Mouse (Mus musculus): Measurements from ENCODE around the gene Zfp566.
"Not testable (repeated sequence)": the region's sequence is repeated elsewhere in the genome, so short reads cannot be mapped to it uniquely, and the experiment has no call there.

Zfp566 gene

GRCm38 (mm10) chr7:30090092-30090969, at the start of gene Zfp566, which contains the start of gene Gm26920:
Gene Zfp566, minus strand, starts transcription at chr7:30090527.
Gene Gm26920, minus strand, starts transcription at chr7:30090410.
- peak; percentile 98 for DNase-seq

GRCm38 (mm10) chr7:30136826-30137225, 46.5 kb upstream of the Zfp566 start:
- DNase-seq = peak in 1 of 2 experiments; percentile 45

DNA sequence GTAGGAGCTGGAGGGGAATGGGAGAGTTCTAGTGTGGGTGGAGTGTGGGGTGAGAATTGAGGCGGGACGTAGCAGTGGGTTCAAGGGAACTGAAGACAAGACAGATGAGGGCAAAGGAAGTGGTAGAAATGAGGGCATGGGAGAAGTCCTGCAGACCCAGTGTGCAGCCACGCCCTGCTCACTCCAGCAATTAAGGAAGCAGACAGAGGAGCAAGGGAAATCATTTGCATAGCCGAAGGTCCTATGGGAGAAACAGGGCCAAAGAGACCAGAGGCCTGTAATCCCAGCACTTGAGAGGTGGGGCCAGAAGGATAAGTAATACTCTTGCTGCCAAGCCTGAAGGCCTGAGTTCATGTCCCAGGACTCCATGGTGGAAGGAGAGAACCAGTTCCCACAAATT, 42.1 kb upstream of the Zfp566 start:
- no peak for DNase-seq

DNA sequence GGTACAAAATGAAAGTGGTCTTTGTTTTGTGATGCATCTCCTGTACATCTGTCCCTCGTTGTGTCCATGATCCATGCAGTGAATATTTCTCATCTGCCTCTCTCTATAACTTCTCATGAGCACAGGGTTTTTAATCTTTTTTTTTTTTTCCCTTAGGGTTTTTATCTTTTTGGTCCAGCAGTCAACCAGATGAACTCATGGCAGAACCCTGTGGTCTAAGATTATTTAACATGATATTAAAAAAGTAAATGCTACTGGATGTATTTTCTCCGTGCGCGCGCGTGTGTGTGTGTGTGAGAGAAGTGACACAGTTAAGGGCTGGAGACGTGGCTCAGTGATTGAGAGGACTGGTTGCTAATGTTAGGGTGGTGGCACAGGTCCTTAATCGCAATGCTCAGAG, 39.6 kb upstream of the Zfp566 start:
- DNase-seq = no peak

DNA sequence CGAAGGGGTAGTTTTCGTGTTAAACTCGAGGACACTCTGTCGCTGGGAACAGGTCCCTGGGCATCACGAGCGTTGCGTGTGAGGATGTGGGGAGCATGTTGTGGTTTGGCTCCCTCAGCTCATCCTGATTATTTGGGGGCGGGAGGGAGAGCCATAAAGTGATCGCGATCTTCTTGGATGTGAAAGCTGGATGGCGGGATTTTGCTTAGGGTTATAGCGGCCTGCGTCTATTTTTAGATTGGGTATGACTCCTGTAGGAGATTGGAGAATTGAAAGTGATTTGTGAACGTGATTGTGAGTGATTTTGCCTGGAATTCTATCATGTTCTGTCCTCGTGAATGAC, 31.8 kb upstream of the Zfp566 start:
- DNase-seq = no peak

GRCm38 (mm10) chr7:30121308-30122187, 31.2 kb upstream of the Zfp566 start, which contains the start of gene Zfp382:
Gene Zfp382, plus strand, starts transcription at chr7:30121942.
- peak; percentile 86 to 92 for DNase-seq

GRCm38 (mm10) chr7:30117935-30118334, 27.6 kb upstream of the Zfp566 start:
- DNase-seq = not testable (repeated sequence)

DNA sequence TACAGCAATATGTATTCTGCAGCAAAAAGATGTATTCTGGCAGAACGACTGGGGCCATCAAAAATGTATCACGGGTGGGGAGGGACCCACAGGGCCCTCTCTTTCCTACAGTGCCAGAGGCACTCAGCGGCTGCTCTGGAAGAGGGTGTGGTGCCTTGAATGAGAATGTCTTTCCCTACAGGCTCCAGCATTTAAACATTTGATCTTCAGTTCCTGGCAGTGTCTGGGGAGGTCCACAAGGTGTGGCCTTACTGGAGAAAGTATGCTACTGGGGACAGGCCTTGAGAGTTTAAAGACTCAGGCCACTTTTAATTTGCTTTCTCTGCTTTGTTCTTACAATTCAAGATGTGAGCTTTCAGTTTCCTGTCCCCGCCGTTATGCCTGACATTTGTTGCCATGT, 25.7 kb upstream of the Zfp566 start:
- DNase-seq = no peak

DNA sequence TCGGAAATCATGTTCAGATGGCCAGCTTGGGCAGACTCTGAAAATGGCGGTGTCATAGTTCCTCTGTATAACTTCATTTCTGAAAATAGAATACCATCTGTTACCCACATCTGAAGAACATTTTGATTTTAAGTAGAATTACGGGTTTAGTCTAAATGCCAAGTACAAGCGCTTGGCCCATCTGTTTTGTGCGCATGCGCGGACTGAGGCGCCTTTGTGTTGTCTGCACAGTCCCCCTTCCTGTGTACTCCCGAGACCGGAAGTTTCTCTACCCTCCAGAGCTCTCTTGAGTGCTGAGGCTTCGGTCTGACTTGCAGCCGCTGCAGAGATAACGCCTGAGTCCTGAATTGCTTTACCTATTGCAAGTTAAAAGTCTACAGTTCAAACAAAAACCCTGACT, 9.0 kb upstream of the Zfp566 start:
- DNase-seq = no peak

GRCm38 (mm10) chr7:30095551-30096125, 5.3 kb upstream of the Zfp566 start:
- DNase-seq = no peak

- DNase-seq = peak; percentile 92 to 93
Observed at GRCm38 (mm10) chr7:30094646-30095429, 4.5 kb upstream of the Zfp566 start, which contains the start of gene Zfp260. Gene Zfp260, plus strand, starts transcription at chr7:30094777.

DNA sequence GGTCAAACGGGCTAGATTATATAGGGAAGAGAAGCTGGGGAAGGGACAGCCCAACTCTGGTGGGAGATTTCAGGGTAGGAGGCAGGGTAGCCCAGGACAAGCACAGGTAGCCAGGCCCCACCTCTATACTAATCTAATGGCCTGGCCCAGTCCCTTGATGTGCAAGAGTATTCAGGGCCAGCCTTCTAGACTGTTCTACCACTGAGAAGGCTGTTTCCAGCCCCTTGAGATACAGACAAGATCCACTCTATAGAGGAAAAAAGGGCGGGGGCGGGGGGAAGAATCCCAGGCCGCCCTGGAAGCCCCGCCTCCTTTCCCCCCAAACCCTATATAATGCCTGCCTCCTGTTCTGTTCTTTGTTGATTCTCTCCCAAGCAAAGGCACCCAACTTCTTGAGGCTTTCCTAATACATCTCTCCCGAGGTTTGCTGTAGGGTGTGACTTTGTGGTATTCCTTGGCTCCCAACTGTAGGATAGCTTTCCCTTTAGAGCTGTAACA, 3.6 kb upstream of the Zfp566 start:
- no peak for DNase-seq

- no peak for DNase-seq
Observed at GRCm38 (mm10) chr7:30092666-30093065, 2.3 kb upstream of the Zfp566 start.

DNA sequence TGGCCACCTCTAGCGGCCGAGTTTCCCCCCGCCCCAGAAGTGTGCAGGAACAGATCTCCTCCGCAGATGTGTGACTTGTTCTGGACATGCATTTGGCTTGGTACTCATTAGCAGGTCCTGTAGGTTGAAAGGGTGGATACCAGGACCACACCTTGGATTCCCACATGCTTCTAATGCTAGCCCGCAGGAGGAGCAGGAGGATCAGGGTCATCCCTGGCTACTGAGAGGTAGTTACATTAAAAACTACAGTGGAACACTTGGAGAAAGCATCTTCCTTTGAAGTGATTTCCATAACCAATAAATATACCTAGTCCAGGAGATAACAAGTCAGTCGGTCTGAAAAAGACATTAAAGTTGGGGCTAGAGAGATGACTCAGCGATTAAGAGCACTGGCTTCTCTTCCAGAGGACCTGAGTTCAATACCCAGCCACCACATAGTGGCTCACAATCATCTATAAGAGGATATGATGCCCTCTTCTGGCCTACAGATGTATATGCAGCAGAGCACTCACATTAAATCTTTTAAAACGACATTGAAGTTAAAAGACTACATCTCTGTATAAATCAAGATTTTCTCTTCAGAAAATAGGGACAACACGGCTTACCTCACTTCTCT, 751 bp upstream of the Zfp566 start:
- no peak for DNase-seq

DNA sequence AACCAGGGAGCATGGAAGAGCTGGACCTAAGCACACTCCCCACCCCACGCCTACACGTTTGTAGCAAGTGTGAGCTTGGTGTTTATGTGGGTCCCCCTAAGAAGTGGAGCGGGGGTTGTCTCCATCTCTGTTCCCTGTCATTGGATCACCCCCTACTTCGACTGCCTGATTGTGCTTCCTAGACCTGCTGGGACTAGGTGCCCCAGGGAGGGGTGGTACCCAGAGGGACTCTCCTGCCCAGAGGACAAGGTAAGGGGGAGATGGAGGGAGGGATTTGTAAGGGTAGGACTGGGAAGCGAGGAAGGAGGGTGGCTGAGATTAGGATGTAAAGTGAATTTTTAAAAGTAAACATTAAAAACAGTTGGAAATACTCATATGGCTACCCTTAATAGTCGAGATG, 922 bp downstream of the Zfp566 start:
- DNase-seq = no peak

DNA sequence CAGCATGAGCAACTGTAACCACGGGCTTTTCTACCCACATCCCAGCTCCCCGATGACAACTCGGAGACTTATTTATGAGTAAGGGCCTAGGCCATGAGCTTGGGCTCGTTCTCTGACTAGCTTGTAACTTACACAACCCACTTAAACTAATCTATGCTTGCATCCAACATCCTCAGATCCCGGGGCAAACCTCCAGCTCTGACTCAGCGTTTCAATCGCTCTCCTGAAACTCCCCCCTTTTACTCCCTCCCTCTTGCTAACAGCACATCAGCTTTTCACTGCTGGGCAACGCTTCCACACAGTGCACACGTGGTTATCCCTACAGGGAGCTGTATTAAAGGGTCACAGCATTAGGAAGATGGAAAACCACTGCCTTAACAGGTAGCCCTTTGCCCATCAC, 3.8 kb downstream of the Zfp566 start:
- DNase-seq = no peak

DNA sequence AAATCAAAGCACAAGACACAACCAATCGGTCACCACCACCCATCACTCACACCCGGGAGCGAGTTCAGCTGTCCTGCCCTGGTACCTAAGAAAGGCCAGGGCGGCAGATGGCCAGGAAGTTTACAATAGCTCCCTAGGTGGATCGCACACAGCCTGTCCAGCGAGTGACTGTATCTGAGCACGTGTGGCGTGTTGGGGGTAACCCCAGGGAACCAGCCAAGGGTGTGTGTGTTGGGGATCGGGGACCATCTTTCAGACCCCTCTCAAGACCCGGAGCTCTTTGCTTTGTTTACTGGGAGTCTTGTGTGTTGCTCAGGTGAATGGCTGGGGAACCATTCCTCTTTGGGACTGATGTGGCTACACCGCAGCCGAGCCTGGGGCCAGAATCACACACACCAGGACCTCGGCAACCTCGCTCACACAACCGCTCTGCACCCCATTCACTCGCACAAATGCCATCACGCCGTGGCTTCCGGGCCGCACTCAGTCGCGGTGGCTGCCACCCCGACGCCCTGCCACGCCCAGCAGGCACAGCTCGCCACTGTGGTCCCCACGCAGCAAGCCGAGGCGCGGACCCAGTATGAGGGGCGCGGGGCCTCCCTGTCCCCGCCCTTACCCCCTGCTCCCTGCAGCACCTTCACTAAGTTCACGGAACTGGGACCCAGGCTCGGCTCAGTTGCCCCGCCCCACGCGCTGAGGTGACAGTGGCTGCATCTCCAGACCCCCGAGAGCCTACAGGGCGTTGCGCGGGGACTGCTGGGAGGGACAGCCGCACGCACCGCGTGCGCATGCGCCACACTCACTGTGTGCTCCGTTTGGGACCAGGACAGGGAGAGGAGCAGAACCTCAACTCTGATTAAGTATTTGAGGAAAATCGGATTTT, 17.9 kb downstream of the Zfp566 start, which contains the start of gene Zfp82:
TSS of gene Zfp82 (minus strand) at position 755 of the 883 bp plus-strand sequence.
- peak; percentile 79 to 87 for DNase-seq

GRCm38 (mm10) chr7:30064622-30065021, 25.7 kb downstream of the Zfp566 start:
- DNase-seq = no peak

DNA sequence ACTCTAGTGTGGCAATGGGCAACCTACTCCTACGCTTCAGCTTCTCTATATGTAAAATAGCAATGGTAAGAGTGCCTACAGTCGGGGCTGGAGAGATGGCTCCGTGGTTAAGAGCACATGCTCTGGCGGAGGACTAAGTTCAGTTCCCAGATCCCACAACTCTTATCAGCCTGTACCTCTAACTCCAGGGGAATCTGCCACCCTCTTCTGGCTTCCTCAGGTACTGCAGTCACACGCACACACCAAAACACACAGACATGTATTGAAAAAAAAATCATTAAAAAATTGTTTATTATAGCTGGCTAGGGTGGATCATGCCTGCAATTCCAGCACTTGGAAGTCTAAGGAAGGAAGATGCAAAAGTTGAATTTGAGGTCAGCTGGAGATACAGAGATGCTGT, 27.8 kb downstream of the Zfp566 start:
- peak in 1 of 2 experiments; percentile 30 for DNase-seq

GRCm38 (mm10) chr7:30060341-30060740, 30.0 kb downstream of the Zfp566 start:
- DNase-seq = no peak

DNA sequence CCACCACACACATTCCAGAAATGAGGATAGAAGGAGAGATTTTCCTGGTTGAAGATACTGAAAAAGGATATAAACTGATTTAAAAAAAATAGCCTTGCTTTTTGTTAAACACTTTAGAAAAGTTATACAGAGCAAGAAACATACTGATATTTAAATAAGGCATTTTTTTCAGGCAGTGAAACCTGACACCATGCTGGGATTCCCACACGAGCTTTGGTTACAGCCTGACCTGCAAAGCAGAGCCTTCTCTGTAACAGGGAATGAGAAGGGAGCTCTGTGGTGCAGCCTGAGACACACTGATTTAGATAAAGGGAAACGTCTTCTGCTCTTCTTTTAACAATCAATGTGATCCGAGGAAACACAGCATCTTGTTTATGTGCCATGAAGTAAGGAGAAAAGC, 36.7 kb downstream of the Zfp566 start:
- no peak for DNase-seq
